Mouse (Mus musculus) right cerebral cortex, postnatal 25 days (tissue): ENCODE data around the gene Borcs6.

Experiments
- DNase-seq: peaks from one replicate; pipeline ENCODE4 v3.0.0; 2022

Gene Borcs6

DNA sequence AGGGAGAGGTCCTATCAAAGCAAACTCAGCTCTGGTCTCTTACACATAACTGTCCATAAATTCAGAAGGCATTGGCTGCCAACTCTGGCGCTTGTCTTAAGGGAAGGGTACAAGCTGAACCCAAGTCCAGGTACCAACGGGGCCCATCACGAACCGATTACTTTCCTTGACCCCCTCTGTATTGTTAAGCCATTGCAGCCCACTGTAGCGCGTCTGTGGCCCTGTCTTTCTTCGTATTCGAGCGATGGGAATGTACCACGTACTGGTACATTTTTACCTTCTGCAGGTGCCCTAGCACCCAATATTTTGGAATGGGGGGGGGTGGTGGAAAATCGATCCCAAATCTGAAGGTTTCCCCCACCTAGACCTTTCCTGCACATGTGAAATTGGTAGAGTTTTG is 12.7 kb downstream of the Borcs6 start:
- DNase-seq: no peak

GRCm38 (mm10) chr11:69072666-69073064 is 13.1 kb downstream of the Borcs6 start:
- DNase-seq: no peak

DNA sequence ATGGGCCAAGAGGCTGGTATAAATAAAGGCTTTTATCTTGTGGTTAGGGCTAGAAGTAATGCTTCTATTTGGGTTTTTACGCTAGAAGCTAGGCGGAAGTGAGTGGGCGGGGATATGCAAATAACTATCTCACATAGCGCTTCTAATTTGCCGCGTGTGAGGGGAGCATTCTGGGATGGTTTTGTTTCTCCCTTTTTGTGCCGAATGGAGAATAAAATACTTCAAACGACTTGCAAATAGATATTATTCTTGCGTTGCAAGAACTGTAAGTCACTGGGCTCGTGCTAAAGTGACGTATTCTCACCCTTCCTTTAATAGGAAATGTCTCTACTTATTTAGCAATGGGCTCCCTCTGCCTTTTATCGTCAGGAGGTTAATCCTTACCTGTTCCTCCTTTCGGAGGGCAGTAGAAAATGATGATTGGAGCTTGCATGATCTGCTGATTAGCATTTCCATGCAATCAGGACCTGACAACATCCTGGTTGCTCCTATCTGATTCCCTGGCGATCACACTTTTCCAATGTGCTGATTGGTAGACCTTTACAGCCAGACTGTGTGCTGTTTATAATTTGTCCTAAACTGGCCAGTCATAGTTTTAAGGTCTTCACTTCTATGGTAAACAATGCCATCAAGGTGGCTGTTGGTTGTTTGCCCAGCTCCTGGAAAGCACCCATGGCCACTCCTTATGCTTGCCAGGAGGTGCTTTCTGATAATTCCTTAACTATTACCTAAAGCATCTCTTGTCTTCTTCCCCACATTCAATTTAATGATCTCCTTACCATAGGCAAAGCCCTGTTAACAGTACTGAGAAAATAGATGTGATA is 13.8 kb downstream of the Borcs6 start:
- DNase-seq: peak; percentile 75

GRCm38 (mm10) chr11:69073951-69074775 is 14.6 kb downstream of the Borcs6 start:
- no peak for DNase-seq

DNA sequence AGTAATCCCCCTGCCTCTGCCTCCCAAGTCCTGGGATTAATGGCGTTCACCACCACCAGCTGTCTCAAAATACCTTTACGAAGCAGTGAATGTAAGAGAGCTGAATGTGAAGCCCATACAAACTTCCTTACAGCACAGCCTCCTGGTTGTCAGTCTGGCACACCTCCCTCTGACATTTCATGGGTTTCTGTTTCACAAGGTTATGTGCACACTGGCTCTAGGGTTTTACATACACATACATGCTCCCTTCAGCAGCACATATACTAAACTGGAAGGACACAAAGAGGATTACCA is 15.2 kb downstream of the Borcs6 start:
- DNase-seq: no peak

- no peak for DNase-seq
Measured at GRCm38 (mm10) chr11:69075764-69076479, 16.4 kb downstream of the Borcs6 start.

DNA sequence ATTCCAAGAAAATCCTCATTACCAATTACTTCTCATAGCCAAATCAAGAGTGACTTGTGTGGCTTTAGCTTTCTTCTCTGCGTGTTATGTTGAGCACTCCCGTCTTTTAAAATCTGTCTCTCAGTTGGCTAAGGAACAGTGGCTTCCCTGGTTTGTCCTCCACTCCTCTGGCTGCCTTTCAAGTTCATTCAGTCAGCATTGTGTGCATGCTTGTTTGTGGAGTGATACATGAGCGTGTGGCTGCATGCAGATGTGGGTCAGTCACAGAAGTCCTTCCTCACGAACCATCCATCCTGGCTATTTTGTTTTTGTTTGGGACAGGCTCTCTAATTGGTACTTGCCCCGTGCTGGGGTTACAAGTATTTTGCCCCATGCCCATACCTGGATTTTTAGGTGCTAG is 17.1 kb downstream of the Borcs6 start:
- no peak for DNase-seq

GRCm38 (mm10) chr11:69077316-69077715 is 17.8 kb downstream of the Borcs6 start:
- DNase-seq: no peak

GRCm38 (mm10) chr11:69078041-69078440 is 18.5 kb downstream of the Borcs6 start:
- DNase-seq: no peak

DNA sequence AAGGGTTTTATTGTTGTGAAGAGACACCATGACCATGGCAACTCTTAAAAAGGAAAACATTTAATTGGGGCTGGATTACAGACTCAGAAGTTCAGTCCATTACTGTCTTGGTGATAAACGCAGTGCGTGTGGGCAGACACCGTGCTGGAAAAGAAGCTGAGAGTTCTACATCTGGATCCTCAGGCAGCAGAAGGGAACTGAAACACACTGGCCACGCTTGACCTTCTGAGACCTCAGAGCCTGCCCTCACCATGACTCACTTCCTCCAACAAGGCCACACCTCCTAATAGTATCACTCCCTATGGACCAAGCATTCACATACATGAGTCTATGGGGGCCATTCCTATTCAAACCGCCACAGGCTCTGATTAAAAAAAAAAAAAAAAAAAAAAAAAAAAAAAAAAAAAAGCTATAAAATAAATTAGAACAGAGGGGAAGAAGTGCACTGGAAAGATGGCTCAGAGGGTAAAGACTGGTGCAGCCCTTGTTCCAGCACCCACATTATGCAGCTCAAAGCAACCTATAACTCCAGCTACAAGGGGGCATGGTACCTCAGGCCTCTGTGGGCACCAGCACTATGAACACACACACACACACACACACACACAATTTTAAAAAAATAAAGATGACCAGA is 19.4 kb downstream of the Borcs6 start:
- no peak for DNase-seq

- no peak for DNase-seq
Measured at GRCm38 (mm10) chr11:69080102-69080854, 20.8 kb downstream of the Borcs6 start.

- no peak for DNase-seq
Measured at GRCm38 (mm10) chr11:69080855-69081222, 21.3 kb downstream of the Borcs6 start.

DNA sequence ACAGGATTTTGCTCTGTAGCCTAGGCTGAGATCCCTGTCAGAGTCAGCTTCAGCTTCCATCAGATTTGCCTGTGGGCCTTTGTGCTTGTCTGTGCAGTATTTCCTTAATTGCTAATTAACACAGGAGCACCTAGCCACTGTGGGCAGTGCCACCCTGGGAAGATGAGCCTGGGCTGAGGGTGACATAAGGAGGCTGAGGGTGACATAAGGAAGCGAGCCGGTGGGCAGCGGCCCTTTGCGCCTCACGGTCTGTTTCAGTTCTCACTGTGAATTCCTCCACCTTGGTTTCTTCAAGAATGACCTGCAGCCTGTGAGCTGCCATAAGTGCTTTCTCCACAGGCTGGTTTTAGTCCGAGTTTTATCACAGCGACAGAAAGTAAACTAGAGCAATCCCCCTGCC is 22.1 kb downstream of the Borcs6 start:
- no peak for DNase-seq

GRCm38 (mm10) chr11:69085608-69086007 is 26.1 kb downstream of the Borcs6 start:
- no peak for DNase-seq

- peak; percentile 64 for DNase-seq
Measured at GRCm38 (mm10) chr11:69086390-69086789, 26.9 kb downstream of the Borcs6 start.

GRCm38 (mm10) chr11:69087082-69087481 is 27.6 kb downstream of the Borcs6 start:
- DNase-seq: peak; percentile 38

DNA sequence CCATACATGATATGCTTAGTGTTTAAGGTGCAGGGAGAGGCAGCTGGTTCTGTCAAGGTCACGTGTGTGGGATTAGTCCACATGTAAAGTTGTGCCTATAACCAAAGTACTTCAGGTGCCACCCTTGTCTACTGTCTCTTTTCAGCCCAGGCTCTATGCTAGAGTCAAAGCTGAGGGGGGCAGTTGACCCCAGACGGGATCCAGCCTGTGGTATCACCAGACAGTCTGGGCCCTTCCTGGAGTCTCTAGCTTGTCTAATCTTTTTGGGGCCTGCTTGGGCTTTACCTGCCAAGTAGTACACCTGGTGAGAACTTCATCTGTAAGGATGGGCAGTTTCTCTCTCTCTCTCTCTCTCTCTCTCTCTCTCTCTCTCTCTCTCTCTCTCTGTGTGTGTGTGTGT is 28.1 kb downstream of the Borcs6 start:
- peak; percentile 5 for DNase-seq

- DNase-seq: peak; percentile 93
Measured at GRCm38 (mm10) chr11:69088103-69088855, 28.8 kb downstream of the Borcs6 start, which contains the start of gene Vamp2. TSS of gene Vamp2 (plus strand) at chr11:69088490.

DNA sequence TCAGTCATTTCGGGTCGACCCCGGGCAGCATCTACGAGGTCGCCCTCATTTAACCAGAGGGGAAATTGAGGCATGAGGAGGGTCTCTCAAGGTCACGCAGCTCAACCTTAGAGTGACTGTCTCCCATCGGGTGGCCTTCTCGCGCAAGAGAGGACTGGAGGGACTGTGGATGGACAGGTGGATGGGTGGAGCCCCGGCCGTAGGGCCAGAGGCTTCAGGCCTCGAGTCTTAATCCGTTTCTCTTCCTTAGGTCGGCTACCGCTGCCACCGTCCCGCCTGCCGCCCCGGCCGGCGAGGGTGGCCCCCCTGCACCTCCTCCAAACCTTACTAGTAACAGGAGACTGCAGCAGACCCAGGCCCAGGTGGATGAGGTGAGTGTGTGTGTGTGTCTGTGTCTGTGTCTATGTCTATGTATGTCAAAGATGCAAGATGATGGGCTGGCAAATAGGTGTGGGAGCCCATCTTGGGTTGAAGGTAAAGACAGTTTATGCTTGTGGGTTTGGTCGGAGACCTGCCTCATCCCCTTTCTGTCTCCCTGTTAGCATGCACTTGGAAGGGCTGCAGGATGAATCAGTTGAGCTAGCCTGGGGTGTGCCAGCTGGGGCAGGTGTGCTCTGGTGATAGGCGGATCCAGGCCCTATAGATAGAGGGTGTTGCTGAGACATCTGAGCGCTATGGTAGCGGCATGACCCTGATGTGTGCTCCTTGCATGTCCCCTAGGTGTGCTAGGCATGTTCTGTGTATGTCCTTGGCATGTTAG is 29.5 kb downstream of the Borcs6 start:
- peak; percentile 25 for DNase-seq

DNA sequence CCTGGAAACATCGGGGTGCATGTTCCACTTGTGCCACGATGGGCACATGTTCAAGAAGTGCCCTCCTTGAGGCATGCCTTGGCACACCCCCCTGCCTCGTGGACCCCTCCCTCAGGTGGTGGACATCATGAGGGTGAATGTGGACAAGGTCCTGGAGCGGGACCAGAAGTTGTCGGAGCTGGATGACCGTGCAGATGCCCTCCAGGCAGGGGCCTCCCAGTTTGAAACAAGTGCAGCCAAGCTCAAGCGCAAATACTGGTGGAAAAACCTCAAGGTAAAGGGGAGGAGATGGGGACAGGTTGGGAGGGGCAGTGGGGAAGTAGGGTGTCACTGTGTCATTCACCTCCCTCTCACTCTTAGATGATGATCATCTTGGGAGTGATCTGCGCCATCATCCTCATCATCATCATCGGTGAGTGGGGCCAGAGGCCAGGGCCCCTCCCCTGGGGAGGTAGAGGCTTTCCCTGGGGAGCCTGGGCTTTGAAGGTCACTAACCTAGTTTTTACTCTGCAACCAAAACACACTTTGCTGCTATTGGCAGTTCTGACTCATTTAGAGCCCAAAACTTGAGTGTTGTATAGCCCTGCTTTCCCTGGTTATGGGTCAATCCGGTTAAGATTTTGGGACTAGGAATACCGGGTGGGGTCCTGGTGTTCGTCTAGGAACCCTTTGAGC is 30.2 kb downstream of the Borcs6 start:
- DNase-seq: peak; percentile 14
